Mouse (Mus musculus): Measurements from ENCODE around the gene Tmem208. TPM values are rescaled to one million over a fixed set of nuclear protein-coding genes. Genes with fewer than 3 reads are reported as not detected.
A peak's percentile ranks its signal among the peaks of the same experiment; 100 is the strongest.

Tmem208 gene
- polyA plus RNA-seq, 1 experiment from 2014 or later, result 141 TPM

DNA sequence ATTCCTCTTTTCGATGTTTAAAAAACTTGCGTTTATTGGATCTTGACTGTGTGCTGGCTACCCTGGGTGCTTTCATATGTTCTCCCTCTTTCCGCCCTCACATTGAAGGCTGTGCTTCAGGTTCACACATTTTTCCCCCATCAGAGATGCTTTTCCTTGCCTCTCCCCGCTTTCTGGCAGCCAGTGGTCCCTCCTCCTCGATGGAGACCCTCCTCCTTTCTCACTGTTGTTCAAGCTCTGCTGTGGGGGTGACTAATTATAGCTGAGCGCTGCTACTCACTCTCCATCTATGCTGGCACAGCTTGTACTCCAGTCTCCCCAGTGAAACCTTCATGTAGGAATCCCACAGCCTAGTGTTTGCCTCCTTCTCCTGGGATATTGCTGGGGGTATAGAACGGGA lies 24.0 kb downstream of the Tmem208 start:
- Histone ChIP-seq H3K9ac (replicated peaks; ENCODE audit: low read depth) (no peak overlapping the region), H3K4me2 (replicated peaks; ENCODE audit: low read depth, low read length) (peak overlapping the region; percentile 100), H3K27ac (ENCODE audit: low read length) (no peak overlapping the region), H3K27me3 (replicated peaks; ENCODE audit: insufficient read depth, low read length) (no peaks in the 10 kb centered on the region), H3K36me3 (ENCODE audit: insufficient read depth, low read length) (no peaks in the 10 kb centered on the region), H3K9me3 (ENCODE audit: low read length) (no peaks in the 10 kb centered on the region), H3K4me1 (ENCODE audit: insufficient read depth, low read depth, low read length) (peaks cover 6% of the 10 kb centered on the region), H3K4me3 (ENCODE audit: low read depth, low read length) (peak overlapping the region; percentile 57; the same call in 1 of the 2 replicates)
- ATAC-seq (no peak), DNase-seq (ENCODE audit: low spot score) (no peak)
- TF ChIP-seq EP300 (IDR thresholded peaks at IDR 0.05), result no peak
- no peak for TF ChIP-seq CTCF (IDR thresholded peaks at IDR 0.05)
- 46% methylated on average over 7 of the region's 7 CpGs for WGBS

DNA sequence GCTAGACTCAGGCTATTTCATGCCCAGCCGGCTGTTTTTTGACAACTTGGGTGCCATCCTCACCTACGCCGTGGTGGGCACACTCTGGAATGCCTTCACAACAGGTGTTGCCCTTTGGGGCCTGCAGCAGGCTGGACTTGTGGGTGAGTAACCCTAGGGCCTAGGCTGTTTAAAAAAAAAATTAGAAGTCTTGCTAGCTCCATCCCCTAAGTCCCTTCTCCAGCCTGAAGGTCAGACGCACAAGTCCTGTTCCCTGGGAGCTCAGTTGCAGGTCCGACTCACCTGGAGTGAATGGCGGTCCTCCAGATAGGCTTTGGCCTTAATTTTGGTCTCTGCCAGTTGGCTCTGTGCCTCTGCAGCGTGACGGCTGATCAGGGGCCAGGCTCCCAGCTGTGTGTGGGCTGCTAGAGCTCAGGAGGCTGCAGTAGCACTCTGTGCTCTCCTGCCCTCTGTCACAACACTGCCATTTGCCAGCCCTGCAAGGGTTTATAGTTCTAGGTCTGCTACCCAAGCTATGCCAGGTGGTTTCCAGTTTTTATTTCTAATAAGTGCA lies 27.5 kb downstream of the Tmem208 start:
- no peaks in the 10 kb centered on the region; the same call in 1 of the 2 replicates for H3K4me1 ChIP-seq (ENCODE audit: insufficient read depth, low read depth, low read length)
- no peaks in the 10 kb centered on the region for H3K9me3 ChIP-seq (ENCODE audit: low read length)
- no peaks in the 10 kb centered on the region for H3K36me3 ChIP-seq (ENCODE audit: insufficient read depth, low read length)
- no peak overlapping the region for H3K4me2 ChIP-seq (replicated peaks; ENCODE audit: low read depth, low read length)
- TF ChIP-seq CTCF (IDR thresholded peaks at IDR 0.05) (no peak), EP300 (IDR thresholded peaks at IDR 0.05) (no peak)
- H3K9ac ChIP-seq (replicated peaks; ENCODE audit: low read depth), result no peak overlapping the region
- H3K27me3 ChIP-seq (replicated peaks; ENCODE audit: insufficient read depth, low read length), result no peaks in the 10 kb centered on the region
- H3K27ac ChIP-seq (ENCODE audit: low read length), result no peak overlapping the region
- no peak for DNase-seq (ENCODE audit: low spot score)
- 73% methylated on average over 8 of the region's 8 CpGs for WGBS
- ATAC-seq, result no peak
- H3K4me3 ChIP-seq (ENCODE audit: low read depth, low read length), result no peak overlapping the region

DNA sequence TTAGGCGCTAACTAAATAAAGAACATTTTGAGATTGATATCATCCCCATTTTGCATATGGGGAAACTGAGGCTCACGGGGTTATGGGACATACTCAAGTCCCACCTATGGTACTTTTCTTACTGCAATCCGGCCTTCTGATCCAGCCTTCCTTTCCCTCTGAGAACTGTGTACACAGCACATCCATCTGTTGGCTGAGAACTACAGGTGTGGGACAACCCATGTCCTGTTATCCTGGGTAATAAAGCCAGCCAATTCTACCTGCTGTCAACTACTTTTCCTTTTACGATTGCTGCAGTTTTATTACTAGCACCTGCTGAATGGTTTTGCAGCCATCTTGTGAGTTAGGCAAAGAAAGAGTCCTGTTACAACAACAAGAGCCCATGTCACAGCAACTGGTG lies 28.4 kb downstream of the Tmem208 start:
- ATAC-seq (no peak), DNase-seq (ENCODE audit: low spot score) (no peak)
- Histone ChIP-seq H3K9me3 (ENCODE audit: low read length) (no peaks in the 10 kb centered on the region), H3K27ac (ENCODE audit: low read length) (no peak overlapping the region), H3K9ac (replicated peaks; ENCODE audit: low read depth) (no peak overlapping the region), H3K36me3 (ENCODE audit: insufficient read depth, low read length) (no peaks in the 10 kb centered on the region), H3K4me1 (ENCODE audit: insufficient read depth, low read depth, low read length) (no peaks in the 10 kb centered on the region), H3K4me3 (ENCODE audit: low read depth, low read length) (no peak overlapping the region), H3K27me3 (replicated peaks; ENCODE audit: insufficient read depth, low read length) (no peaks in the 10 kb centered on the region), H3K4me2 (replicated peaks; ENCODE audit: low read depth, low read length) (no peak overlapping the region)
- no peak for TF ChIP-seq CTCF (IDR thresholded peaks at IDR 0.05)
- TF ChIP-seq EP300 (IDR thresholded peaks at IDR 0.05), result no peak
- WGBS, result 93% methylated on average over 4 of the region's 4 CpGs

- H3K4me3 ChIP-seq (ENCODE audit: low read depth, low read length), result no peak overlapping the region
- ATAC-seq (no peak; the same call in 1 of the 2 replicates), DNase-seq (ENCODE audit: low spot score) (no peak)
- WGBS, result 65% methylated on average over 26 of the region's 26 CpGs
- TF ChIP-seq EP300 (IDR thresholded peaks at IDR 0.05) (no peak), CTCF (IDR thresholded peaks at IDR 0.05) (no peak)
- no peak overlapping the region for H3K9ac ChIP-seq (replicated peaks; ENCODE audit: low read depth)
- no peaks in the 10 kb centered on the region for H3K4me1 ChIP-seq (ENCODE audit: insufficient read depth, low read depth, low read length)
- no peak overlapping the region for H3K27ac ChIP-seq (ENCODE audit: low read length)
- no peaks in the 10 kb centered on the region for H3K27me3 ChIP-seq (replicated peaks; ENCODE audit: insufficient read depth, low read length)
- H3K9me3 ChIP-seq (ENCODE audit: low read length), result no peaks in the 10 kb centered on the region
- H3K4me2 ChIP-seq (replicated peaks; ENCODE audit: low read depth, low read length), result no peak overlapping the region
- H3K36me3 ChIP-seq (ENCODE audit: insufficient read depth, low read length), result no peaks in the 10 kb centered on the region
These were observed 29.2 kb downstream of the Tmem208 start for GRCm38 (mm10) chr8:105355179-105356024.

DNA sequence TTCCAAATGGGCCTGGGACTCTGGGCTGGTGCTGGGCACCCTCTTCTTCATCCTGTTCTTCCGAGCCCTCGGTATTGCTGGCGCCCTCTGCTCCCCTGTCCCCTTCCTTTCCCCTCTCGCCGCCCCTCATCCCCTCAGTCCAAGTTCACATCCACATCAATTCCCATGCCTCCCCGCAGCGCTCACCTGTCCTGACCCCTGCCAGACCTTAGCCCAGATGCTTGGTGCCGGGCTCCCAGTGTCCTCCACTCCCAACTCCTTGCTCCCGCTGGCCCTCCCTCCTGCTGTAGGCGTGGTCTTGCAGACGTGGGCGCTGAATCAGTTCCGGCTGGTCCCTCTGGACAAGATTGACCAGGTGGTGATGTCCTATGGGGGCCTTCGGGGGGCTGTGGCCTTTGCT lies 30.5 kb downstream of the Tmem208 start:
- Histone ChIP-seq H3K4me2 (replicated peaks; ENCODE audit: low read depth, low read length) (no peak overlapping the region), H3K4me3 (ENCODE audit: low read depth, low read length) (no peak overlapping the region), H3K9ac (replicated peaks; ENCODE audit: low read depth) (no peak overlapping the region), H3K36me3 (ENCODE audit: insufficient read depth, low read length) (no peaks in the 10 kb centered on the region), H3K27me3 (replicated peaks; ENCODE audit: insufficient read depth, low read length) (no peaks in the 10 kb centered on the region), H3K4me1 (ENCODE audit: insufficient read depth, low read depth, low read length) (no peaks in the 10 kb centered on the region), H3K27ac (ENCODE audit: low read length) (no peak overlapping the region), H3K9me3 (ENCODE audit: low read length) (no peaks in the 10 kb centered on the region)
- DNase-seq (ENCODE audit: low spot score), result no peak
- TF ChIP-seq EP300 (IDR thresholded peaks at IDR 0.05), result no peak
- no peak for TF ChIP-seq CTCF (IDR thresholded peaks at IDR 0.05)
- WGBS, result 88% methylated on average over 14 of the region's 14 CpGs
- no peak for ATAC-seq

- Histone ChIP-seq H3K4me2 (replicated peaks; ENCODE audit: low read depth, low read length) (no peak overlapping the region), H3K27ac (ENCODE audit: low read length) (no peak overlapping the region), H3K36me3 (ENCODE audit: insufficient read depth, low read length) (no peaks in the 10 kb centered on the region), H3K4me1 (ENCODE audit: insufficient read depth, low read depth, low read length) (no peaks in the 10 kb centered on the region), H3K4me3 (ENCODE audit: low read depth, low read length) (no peak overlapping the region), H3K27me3 (replicated peaks; ENCODE audit: insufficient read depth, low read length) (no peaks in the 10 kb centered on the region), H3K9me3 (ENCODE audit: low read length) (no peaks in the 10 kb centered on the region), H3K9ac (replicated peaks; ENCODE audit: low read depth) (no peak overlapping the region)
- no peak for ATAC-seq
- DNase-seq (ENCODE audit: low spot score), result no peak
- TF ChIP-seq EP300 (IDR thresholded peaks at IDR 0.05) (no peak), CTCF (IDR thresholded peaks at IDR 0.05) (no peak)
- WGBS, result 55% methylated on average over 15 of the region's 15 CpGs
These were observed 33.1 kb downstream of the Tmem208 start for GRCm38 (mm10) chr8:105359208-105359607.
